Mouse (Mus musculus) kidney, postnatal 10 days (tissue): ENCODE measurements around the gene Snx19.
A peak's percentile ranks its signal among the peaks of the same experiment; 100 is the strongest.

ENCODE experiments used
- DNase-seq: peaks from one replicate; pipeline ENCODE4 v3.0.0; 2021; ENCODE audit warnings: mixed read lengths

Gene Snx19

GRCm38 (mm10) chr9:30426882-30427632 is at the start of gene Snx19:
TSS of gene Snx19 (plus strand) at chr9:30427108.
- peak; percentile 97 for DNase-seq

GRCm38 (mm10) chr9:30400771-30401170 is 26.1 kb upstream of the Snx19 start:
- no peak for DNase-seq

GRCm38 (mm10) chr9:30422940-30423339 is 4.0 kb upstream of the Snx19 start:
- peak; percentile 77 for DNase-seq

- DNase-seq = no peak
These were observed 1.7 kb upstream of the Snx19 start for GRCm38 (mm10) chr9:30425178-30425577.

- no peak for DNase-seq
These were observed 1.3 kb downstream of the Snx19 start for GRCm38 (mm10) chr9:30428231-30428630.

GRCm38 (mm10) chr9:30430447-30430846 is 3.5 kb downstream of the Snx19 start:
- DNase-seq = no peak

- no peak for DNase-seq
These were observed 5.0 kb downstream of the Snx19 start for GRCm38 (mm10) chr9:30431909-30432308.

- DNase-seq = no peak
These were observed 7.0 kb downstream of the Snx19 start for GRCm38 (mm10) chr9:30433914-30434313.

GRCm38 (mm10) chr9:30435902-30436585 is 9.1 kb downstream of the Snx19 start:
- DNase-seq = no peak

GRCm38 (mm10) chr9:30438505-30438904 is 11.6 kb downstream of the Snx19 start:
- DNase-seq = peak; percentile 62

- no peak for DNase-seq
These were observed 14.9 kb downstream of the Snx19 start for GRCm38 (mm10) chr9:30441761-30442160.

- peak; percentile 61 for DNase-seq
These were observed 18.6 kb downstream of the Snx19 start for GRCm38 (mm10) chr9:30445232-30446085.

GRCm38 (mm10) chr9:30446126-30446525 is 19.2 kb downstream of the Snx19 start:
- no peak for DNase-seq

- DNase-seq = peak; percentile 40
These were observed 21.6 kb downstream of the Snx19 start for GRCm38 (mm10) chr9:30448459-30448858.

- DNase-seq = no peak
These were observed 23.0 kb downstream of the Snx19 start for GRCm38 (mm10) chr9:30449862-30450261.

GRCm38 (mm10) chr9:30450834-30451233 is 23.9 kb downstream of the Snx19 start:
- DNase-seq = peak; percentile 60

GRCm38 (mm10) chr9:30454527-30454926 is 27.6 kb downstream of the Snx19 start:
- DNase-seq = no peak

- DNase-seq = no peak
These were observed 29.3 kb downstream of the Snx19 start for GRCm38 (mm10) chr9:30456250-30456649.

GRCm38 (mm10) chr9:30460501-30460900 is 33.6 kb downstream of the Snx19 start:
- no peak for DNase-seq

- DNase-seq = peak; percentile 37
These were observed 37.8 kb downstream of the Snx19 start for GRCm38 (mm10) chr9:30464661-30465060.

GRCm38 (mm10) chr9:30480043-30480442 is 53.1 kb downstream of the Snx19 start:
- no peak for DNase-seq

- peak; percentile 97 for DNase-seq
These were observed 53.6 kb downstream of the Snx19 start for GRCm38 (mm10) chr9:30480464-30480863.

- no peak for DNase-seq
These were observed 55.2 kb downstream of the Snx19 start for GRCm38 (mm10) chr9:30482116-30482515.
